Mouse (Mus musculus): ENCODE results near the gene Sec24d.

DNA sequence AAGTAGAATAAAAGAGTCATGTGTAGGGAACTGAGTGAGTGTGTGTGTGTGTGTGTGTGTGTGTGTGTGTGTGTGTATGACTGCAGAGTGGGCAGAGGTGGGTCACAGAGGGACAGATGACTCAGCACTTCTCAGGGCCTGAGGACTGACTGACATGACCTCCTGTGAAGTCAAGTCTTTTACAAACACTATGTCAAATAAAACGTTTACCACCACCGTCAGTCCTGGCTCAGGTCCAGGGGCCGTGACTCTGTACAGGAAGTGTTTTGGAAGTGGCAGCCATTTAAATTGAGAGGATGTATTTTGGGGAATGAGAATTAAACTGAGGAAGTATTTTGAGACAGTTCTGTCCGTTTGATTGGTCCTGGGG, 65.8 kb downstream of the Sec24d start:
- TF ChIP-seq EP300 (IDR thresholded peaks at IDR 0.05; ENCODE audit: low read depth): no peak
- TF ChIP-seq CTCF (IDR thresholded peaks at IDR 0.05; ENCODE audit: low read depth): no peak
